Mouse (Mus musculus) frontal cortex, adult 2 months (tissue): ENCODE measurements at regions not wholly inside any gene's neighbourhood (a gene's known extent, or its start where the extent isn't known, plus 50 kb on each side); places are given as distances from the start of the nearest gene placed in this dataset.
A peak's percentile ranks its signal among the peaks of the same experiment; 100 is the strongest.

Source experiments
- DNase-seq, 2 experiments: peaks; one replicate each; pipeline ENCODE4 v3.0.0; 2022; ENCODE audit warnings: low spot score in 1 of 2; ENCODE audit errors: extremely low spot score in 1 of 2

GRCm38 (mm10) chr8:109012655-109013054 lies 481.2 kb upstream of the Pmfbp1 start:
- no peak for DNase-seq

DNA sequence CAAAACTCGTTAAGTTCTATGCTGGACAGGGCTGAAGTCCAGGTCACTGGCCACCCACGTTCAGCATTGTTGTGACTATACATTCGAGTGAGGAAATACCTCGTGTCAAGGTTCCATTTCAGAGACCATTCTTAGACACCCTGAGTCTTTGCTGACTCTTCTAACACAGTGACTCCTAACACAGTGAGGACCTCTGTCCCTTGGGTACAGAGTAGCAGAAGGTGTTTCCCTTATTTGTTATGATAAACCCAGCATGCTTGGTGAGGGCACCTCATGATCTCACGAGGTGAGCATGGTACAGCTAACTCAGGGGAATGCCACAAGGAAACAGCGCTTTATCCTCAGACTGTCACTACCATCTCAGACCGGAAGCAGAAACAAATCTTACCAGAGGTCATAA lies 480.2 kb upstream of the Pmfbp1 start:
- DNase-seq: no peak

DNA sequence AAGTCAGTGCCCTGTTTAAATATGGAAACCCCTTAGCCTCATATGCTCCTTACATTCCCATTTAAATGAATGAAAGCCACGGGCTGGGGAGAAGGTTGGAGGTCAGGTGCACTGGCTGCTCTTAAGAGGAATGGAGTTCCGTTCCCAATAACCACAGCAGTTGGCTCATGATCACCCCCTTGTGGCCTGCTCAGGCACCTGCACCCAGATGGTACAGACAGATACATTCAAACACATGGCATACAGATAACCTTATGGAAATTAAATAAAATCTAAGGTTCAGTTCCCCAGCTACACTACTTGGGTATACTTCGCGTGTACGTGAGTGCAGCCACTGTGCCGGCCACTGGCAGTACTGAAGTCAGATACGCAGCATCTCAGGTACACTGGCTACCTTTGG lies 479.1 kb upstream of the Pmfbp1 start:
- DNase-seq: peak in 1 of 2 experiments; percentile 11

- DNase-seq: no peak
Measured at GRCm38 (mm10) chr8:109019565-109019964, 474.3 kb upstream of the Pmfbp1 start.

DNA sequence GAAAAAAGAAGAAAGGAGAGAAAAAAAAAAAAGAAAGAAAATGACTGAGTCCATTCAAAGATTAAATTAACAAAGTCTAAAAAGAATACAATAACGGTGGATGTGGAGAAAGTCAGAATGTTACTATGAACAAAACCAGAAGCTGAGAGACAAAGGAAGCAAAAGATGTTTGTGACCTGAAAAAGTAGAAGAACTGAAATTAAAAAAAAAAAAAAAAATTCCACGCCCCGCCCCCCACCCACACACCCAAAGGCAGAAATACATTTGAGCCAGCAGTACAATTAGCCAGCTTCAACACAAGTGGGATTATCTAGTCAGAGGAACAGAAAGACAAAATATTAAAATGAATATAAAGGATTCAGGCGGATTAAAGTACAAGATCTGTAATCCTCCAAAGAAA lies 473.7 kb upstream of the Pmfbp1 start:
- no peak for DNase-seq

- DNase-seq: no peak
Measured at GRCm38 (mm10) chr8:109027923-109028322, 465.9 kb upstream of the Pmfbp1 start.

- no peak for DNase-seq
Measured at GRCm38 (mm10) chr8:109053608-109054007, 440.2 kb upstream of the Pmfbp1 start.

- no peak for DNase-seq
Measured at GRCm38 (mm10) chr8:109059152-109059551, 434.7 kb upstream of the Pmfbp1 start.

DNA sequence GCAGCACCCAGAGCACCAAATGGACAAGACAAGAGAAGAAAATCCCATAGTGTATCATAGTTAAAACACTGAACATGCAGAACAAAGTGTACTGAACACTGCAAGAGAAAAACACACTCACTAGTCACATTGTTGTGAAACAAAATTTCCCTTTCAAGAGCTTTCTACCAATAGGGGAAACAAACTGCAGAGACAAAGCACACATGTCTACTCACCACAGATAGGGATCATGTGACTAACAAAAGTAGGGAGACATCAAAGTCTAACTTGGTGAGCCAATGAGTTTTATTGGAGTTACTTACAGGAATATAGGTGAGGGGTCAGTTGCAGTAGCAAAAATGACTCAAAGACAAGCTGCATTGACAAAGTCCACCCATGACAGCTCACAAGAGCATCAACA lies 431.5 kb upstream of the Pmfbp1 start:
- DNase-seq: no peak

DNA sequence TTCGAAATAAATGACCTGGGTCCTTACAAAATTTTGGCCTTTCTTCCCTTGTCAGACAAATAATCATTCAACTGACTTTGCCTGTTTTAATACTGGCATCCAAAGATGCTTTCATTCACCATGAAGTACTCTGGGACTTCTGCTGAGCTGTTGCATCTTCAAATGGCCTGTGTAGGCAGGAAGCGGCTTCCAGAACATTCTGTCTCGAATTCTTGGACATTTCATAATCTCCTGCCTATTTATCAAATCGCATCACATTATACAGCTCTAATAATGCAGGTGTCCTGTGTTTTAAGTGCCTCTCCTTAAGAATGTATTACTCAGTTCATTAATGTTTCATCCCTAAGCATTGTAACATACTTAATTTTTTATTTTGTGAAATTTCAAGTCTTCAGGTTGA lies 420.1 kb upstream of the Pmfbp1 start:
- DNase-seq: no peak

- DNase-seq: no peak
Measured at GRCm38 (mm10) chr8:109075006-109075405, 418.8 kb upstream of the Pmfbp1 start.

DNA sequence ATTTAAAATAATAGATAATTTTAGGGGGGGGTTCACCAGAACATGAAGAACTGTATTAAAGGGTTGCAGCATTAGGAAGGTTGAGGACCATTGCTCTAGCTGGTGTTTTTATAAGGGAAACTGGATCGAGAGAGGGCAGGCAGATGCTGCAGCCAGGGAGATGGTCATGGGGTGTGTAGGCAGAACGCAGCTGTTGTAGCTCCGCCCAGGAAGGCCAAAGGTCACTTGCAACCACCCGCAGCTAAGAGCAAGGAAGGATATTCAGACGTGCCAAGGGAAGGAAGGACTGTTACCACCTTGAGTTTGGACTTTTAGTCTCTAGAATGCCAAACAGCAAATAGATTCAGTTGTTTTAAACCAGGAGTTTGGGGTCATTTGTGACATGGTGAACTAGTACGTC lies 414.6 kb upstream of the Pmfbp1 start:
- DNase-seq: no peak

DNA sequence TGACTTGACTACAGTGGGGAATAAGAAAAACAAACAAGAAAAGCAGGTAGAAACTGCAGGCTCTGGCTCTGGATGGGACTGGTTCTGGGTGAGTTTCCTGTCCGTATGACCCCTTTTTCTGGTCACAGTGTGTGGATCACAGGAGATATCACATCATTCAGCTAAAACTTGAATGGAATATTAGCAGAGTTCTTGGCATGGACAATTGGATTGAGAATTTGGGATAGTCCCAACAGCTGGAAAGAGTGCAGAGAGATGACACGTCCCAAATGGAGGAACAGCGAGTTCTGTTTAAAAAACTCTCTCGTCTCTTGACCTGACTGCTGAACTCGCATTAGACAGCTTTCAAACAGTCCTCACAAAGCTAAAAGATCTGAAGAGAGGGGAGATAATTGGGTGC lies 412.5 kb upstream of the Pmfbp1 start:
- DNase-seq: no peak

DNA sequence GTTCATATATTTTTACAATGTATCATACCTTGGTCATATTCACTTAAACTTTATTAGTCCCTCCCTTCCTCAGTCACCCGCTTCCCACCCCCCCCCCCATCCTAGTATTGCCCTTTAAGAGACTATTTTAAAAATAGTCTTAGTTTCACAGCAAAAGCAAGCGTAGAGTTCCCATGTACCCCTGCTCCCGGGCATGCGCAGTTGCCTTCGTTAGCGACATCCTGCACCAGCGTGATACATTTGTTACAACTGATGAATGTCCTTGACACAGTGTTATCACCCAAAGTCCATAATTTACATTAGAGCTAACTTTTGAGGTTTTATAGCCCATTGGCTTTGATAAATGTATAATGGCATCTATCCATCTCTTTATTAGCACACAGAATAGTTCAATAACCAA lies 408.7 kb upstream of the Pmfbp1 start:
- DNase-seq: no peak

DNA sequence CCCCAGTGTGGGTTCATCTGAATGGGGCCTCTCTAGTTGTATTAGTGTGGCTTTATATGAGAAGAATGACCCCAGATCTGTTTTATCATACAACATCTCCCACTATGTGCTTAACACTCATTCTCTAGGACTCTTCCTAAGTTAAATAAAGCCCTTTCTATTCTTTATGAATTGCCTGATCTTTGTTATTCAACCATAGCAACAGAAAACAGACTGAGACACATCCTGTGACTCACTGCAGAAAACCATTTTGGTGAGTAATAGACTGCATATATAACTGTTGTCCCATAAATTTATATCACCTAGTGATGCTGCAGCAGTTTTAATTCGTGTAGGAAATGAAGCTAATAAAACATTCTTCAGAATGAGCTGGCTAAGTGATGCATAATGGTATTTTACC lies 406.0 kb upstream of the Pmfbp1 start:
- DNase-seq: no peak

DNA sequence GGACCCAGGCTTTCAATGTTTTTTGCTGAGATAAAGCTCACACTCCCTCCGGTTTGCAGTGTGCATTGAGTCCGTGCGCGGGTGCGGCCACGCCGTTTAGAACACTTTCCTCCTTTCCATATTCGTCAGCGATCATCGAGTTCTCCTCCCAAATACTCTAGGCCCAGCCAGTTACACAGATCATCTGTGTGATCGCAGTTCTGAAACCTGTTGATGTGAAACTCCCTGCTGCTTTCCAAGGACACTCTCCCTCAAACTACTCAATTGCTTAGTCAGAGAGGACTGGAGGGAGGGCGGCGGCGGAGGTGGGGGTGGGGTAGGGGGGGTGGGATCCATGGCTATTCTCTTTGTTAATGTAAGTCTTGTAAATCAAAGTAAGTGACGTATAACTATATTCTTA lies 394.2 kb upstream of the Pmfbp1 start:
- no peak for DNase-seq

- DNase-seq: no peak
Measured at GRCm38 (mm10) chr8:109101416-109101815, 392.4 kb upstream of the Pmfbp1 start.

DNA sequence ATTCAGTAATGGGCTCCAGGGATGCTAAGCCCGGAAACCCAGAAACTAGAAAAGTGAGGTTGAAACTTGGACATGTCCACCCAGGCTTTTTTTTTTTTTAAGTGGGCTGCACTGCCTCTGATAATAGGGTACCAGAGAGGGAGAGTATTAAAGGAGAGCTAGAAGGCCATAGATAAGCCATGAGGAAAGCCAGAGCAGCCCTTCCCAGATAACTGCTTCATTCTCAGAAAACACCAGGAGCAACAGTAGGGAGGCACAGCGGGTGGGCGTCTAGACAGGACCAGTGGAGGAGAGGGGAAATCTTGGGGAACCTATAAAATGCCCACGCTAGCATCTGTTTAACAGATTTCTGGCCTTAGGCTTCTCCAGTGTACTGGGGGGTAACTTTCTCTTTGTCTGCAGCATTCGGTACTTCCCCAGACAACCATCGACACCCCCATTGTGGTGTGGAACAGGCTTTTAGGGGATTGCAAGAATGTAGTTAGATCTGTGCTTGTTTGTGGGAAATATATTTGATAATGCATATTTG lies 389.0 kb upstream of the Pmfbp1 start:
- DNase-seq: no peak

- DNase-seq: peak in 1 of 2 experiments; percentile 5
Measured at GRCm38 (mm10) chr8:109105693-109106092, 388.1 kb upstream of the Pmfbp1 start.

- no peak for DNase-seq
Measured at GRCm38 (mm10) chr8:109106971-109107370, 386.9 kb upstream of the Pmfbp1 start.

DNA sequence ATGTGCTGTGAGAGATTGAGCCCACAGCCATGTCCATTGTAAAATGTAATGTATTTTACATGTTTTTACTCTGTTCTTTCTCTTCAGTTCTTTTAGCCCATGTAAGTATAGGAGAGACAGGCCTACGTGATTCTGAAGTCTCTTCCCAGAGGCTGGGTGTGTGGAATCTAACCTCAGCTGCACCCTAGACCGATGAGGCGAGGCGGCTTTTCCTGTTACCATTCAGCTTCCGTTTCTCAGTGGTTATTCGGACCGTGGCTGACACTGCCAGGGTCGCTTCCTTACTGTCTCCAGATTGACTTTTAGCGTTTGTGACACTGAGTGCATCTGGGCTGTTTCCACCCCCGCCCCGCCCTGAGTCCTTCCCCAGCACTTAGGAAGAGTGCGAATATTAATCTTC lies 386.1 kb upstream of the Pmfbp1 start:
- no peak for DNase-seq

GRCm38 (mm10) chr8:109109390-109109789 lies 384.4 kb upstream of the Pmfbp1 start:
- DNase-seq: no peak

DNA sequence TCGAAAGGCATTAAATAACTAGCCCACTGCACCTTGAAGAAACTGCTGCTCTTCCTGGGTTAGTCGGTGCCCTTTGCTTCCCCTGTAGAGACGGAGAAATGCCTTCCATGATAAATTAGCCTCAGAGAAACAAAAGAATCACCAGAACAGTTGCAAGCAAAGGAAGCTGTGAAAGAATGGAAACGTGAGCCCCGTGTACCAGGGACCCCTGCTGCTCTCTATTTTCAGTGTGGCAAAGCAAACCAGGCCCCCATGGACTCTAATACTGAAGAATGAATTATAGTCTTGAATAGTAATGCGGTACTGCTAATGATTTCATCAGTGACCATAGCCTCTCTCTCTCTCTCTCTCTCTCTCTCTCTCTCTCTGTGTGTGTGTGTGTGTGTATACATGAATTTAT lies 372.1 kb upstream of the Pmfbp1 start:
- no peak for DNase-seq
